Mouse (Mus musculus): Measurements from ENCODE around the gene Olfr368. TPM values are rescaled to one million over a fixed set of nuclear protein-coding genes. Genes with fewer than 3 reads are reported as not detected.

The Olfr368 gene
- polyA plus RNA-seq, 1 experiment from 2014 or later: not detected

Other genes starting within 250 kb of the Olfr368 start
- not detected in 2 replicates for gene Olfr361, start 237.2 kb upstream of the Olfr368 start, polyA plus RNA-seq (2015; fragmentation: Nextera tagmentation; extraction: Ambion mirVana)
- not detected in 2 replicates for gene Olfr362, start 208.6 kb upstream of the Olfr368 start, polyA plus RNA-seq (2015; fragmentation: Nextera tagmentation; extraction: Ambion mirVana)
- not detected in 2 replicates for gene Olfr364-ps1, start 187.2 kb upstream of the Olfr368 start, polyA plus RNA-seq (2015; fragmentation: Nextera tagmentation; extraction: Ambion mirVana)
- not detected in 2 replicates for gene Olfr365, start 138.3 kb upstream of the Olfr368 start, polyA plus RNA-seq (2015; fragmentation: Nextera tagmentation; extraction: Ambion mirVana)
- gene Olfr366, start 114.9 kb upstream of the Olfr368 start, polyA plus RNA-seq (2015; fragmentation: Nextera tagmentation; extraction: Ambion mirVana): not detected in 2 replicates
- 37.0 and 37.2 TPM in 2 replicates for gene Pdcl, start 32.8 kb downstream of the Olfr368 start, polyA plus RNA-seq (2015; fragmentation: Nextera tagmentation; extraction: Ambion mirVana)
- gene Rc3h2, start 96.4 kb downstream of the Olfr368 start, polyA plus RNA-seq (2015; fragmentation: Nextera tagmentation; extraction: Ambion mirVana): 13.1 and 14.2 TPM in 2 replicates
- gene Zbtb26, start 116.6 kb downstream of the Olfr368 start, polyA plus RNA-seq (2015; fragmentation: Nextera tagmentation; extraction: Ambion mirVana): 5.9 and 6.3 TPM in 2 replicates
- 6.4 and 6.5 TPM in 2 replicates for gene Zbtb6, start 116.7 kb downstream of the Olfr368 start, polyA plus RNA-seq (2015; fragmentation: Nextera tagmentation; extraction: Ambion mirVana)
- gene Rabgap1, start 116.8 kb downstream of the Olfr368 start, polyA plus RNA-seq (2015; fragmentation: Nextera tagmentation; extraction: Ambion mirVana): 38.0 and 39.3 TPM in 2 replicates
- gene Gpr21, start 189.8 kb downstream of the Olfr368 start, polyA plus RNA-seq (2015; fragmentation: Nextera tagmentation; extraction: Ambion mirVana): 1.8 and 2.5 TPM in 2 replicates

Measured in stomach, embryonic 15.5 days (tissue).